Mouse (Mus musculus) forebrain, embryonic 10.5 days (tissue): ENCODE results near the gene Abt1. TPM values are rescaled to one million over a fixed set of nuclear protein-coding genes. Genes with fewer than 3 reads are reported as not detected.

Experiments
- DNase-seq: peaks from one replicate; pipeline ENCODE4 v3.0.0-alpha.2; 2017; ENCODE audit warnings: low spot score; ENCODE audit errors: extremely low spot score
- H3K27ac ChIP-seq: fragments of 300-500 bp; sonication (generic); 2 replicates; pipeline ENCODE4 v1.5.1; 2016; ENCODE audit warnings: mild to moderate bottlenecking
- H3K27me3 ChIP-seq: fragments of 300-500 bp; sonication (generic); 2 replicates; pipeline ENCODE4 v1.6.1; 2016; ENCODE audit warnings: mild to moderate bottlenecking; ENCODE audit not compliant: poor library complexity, severe bottlenecking
- H3K36me3 ChIP-seq: fragments of 300-500 bp; sonication (generic); replicated peaks from 2 replicates; pipeline ENCODE4 v1.6.1; 2016; ENCODE audit warnings: mild to moderate bottlenecking, moderate library complexity
- H3K4me1 ChIP-seq: fragments of 300-500 bp; sonication (generic); 2 replicates; pipeline ENCODE4 v1.6.1; 2016
- H3K4me3 ChIP-seq: fragments of 300-500 bp; sonication (generic); 2 replicates; pipeline ENCODE4 v1.5.1; 2016; ENCODE audit warnings: mild to moderate bottlenecking, moderate library complexity
- H3K9me3 ChIP-seq: fragments of 300-500 bp; sonication (generic); 2 replicates; pipeline ENCODE4 v1.6.1; 2016; ENCODE audit warnings: mild to moderate bottlenecking, moderate library complexity
- WGBS: fragments of 180-500 bp; shearing (Covaris S2); methylation state at CpG from one replicate; pipeline ENCODE4 v1.1.7; 2016; 5-methylcytosine and 5-hydroxymethylcytosine counted together
- polyA plus RNA-seq: library from polyadenylated mRNA; unstranded; fragments of >200 nt; fragmentation: Nextera tagmentation; extraction: Ambion mirVana; gene quantifications from 2 replicates; pipeline ENCODE4 v1.2.1, GENCODE M21; 2016

Gene Abt1
- polyA plus RNA-seq, 1 experiment from 2014 or later, result 15.5 TPM

- H3K4me1 ChIP-seq, result peaks cover 18% of the 10 kb centered on the region
- H3K36me3 ChIP-seq, result no peaks in the 10 kb centered on the region
- peak; percentile 89 for DNase-seq
- peak overlapping the region; percentile 81 for H3K27ac ChIP-seq
- H3K9me3 ChIP-seq, result no peaks in the 10 kb centered on the region
- no peaks in the 10 kb centered on the region for H3K27me3 ChIP-seq
- WGBS, result under 1% methylated on average over 15 of the region's 15 CpGs
- peak overlapping the region; percentile 67 for H3K4me3 ChIP-seq
Measured at GRCm38 (mm10) chr13:23450398-23450797, 26.7 kb upstream of the Abt1 start.

- no peaks in the 10 kb centered on the region for H3K27me3 ChIP-seq
- peak overlapping the region; percentile 67 for H3K4me3 ChIP-seq
- peak overlapping the region; percentile 81 for H3K27ac ChIP-seq
- H3K9me3 ChIP-seq, result no peaks in the 10 kb centered on the region
- no peaks in the 10 kb centered on the region for H3K36me3 ChIP-seq
- peak; percentile 84 for DNase-seq
- H3K4me1 ChIP-seq, result peaks cover 23% of the 10 kb centered on the region
- under 1% methylated on average over 24 of the region's 24 CpGs for WGBS
Measured at GRCm38 (mm10) chr13:23449235-23450095, 25.8 kb upstream of the Abt1 start.

- no peak for DNase-seq
- Histone ChIP-seq H3K4me1 (peaks cover 26% of the 10 kb centered on the region), H3K9me3 (no peaks in the 10 kb centered on the region), H3K4me3 (peak overlapping the region; percentile 67), H3K36me3 (no peaks in the 10 kb centered on the region), H3K27me3 (no peaks in the 10 kb centered on the region), H3K27ac (no peak overlapping the region)
- WGBS, result 54% methylated on average over 3 of the region's 3 CpGs
Measured at GRCm38 (mm10) chr13:23448758-23449157, 25.1 kb upstream of the Abt1 start.

- Histone ChIP-seq H3K4me3 (peak overlapping the region; percentile 78), H3K4me1 (peaks cover 26% of the 10 kb centered on the region), H3K27me3 (no peaks in the 10 kb centered on the region), H3K9me3 (no peaks in the 10 kb centered on the region), H3K27ac (peak overlapping the region; percentile 98), H3K36me3 (no peaks in the 10 kb centered on the region)
- DNase-seq, result peak; percentile 87
- WGBS, result under 1% methylated on average over 16 of the region's 16 CpGs
Measured at GRCm38 (mm10) chr13:23446498-23446952, 22.9 kb upstream of the Abt1 start.

DNA sequence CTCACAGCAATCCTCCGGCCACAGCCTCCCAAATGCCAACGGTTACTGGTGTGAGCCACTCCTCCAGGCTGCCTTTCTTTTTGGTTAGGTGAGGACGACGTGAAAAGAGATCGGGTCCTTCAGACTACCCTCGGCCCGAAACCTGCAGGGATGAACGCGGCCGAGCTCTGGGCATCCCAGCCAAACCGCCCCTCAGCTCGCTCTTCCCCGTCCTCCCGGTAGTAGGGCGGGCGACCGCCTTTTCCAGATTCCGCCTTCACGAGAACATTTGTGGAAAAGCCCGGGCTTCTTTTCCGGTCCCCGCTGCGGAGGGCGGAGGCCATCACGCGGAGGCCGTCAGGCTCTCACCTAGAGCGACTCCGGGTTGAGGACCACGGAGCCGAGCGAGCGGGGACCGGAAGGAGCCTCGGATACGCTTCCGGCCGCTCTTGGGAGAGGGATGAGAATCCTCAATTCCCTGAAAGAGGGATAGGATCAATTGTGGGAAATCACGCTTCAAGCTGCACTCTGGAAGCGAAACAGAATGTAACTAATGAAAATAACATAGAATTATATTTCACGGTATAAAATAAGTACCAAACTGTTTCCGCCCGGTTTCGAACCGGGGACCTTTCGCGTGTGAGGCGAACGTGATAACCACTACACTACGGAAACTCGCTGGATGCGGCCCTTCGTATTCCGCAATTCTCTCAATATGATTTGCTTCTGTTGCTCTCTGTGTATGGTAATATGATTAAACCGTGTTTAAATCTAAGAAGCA is 22.1 kb upstream of the Abt1 start:
- Histone ChIP-seq H3K9me3 (no peaks in the 10 kb centered on the region), H3K4me1 (peaks cover 22% of the 10 kb centered on the region), H3K27ac (peak overlapping the region; percentile 98), H3K27me3 (no peaks in the 10 kb centered on the region), H3K4me3 (peak overlapping the region; percentile 78), H3K36me3 (no peaks in the 10 kb centered on the region)
- under 1% methylated on average over 55 of the region's 55 CpGs for WGBS
- peak; percentile 90 for DNase-seq

DNA sequence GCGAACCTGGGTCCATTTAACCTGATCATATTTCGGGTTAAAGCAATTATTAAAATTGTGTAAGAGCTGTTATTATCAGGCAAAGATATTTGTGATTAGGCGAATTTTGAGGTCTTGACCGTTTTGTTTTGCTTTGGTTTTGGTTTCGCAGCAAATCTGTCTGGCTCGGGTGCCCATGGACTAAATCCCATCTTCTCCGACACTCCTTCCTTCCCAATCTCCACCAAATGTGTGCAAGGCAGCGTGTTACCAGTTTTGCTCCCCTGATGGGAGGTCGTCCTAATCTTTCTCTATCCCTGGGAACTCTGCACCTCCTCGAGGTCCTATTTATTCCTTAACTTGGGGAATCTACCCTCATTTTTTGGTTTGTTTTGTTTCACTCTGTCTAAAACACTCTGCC is 21.5 kb upstream of the Abt1 start:
- Histone ChIP-seq H3K36me3 (no peaks in the 10 kb centered on the region), H3K4me1 (peaks cover 22% of the 10 kb centered on the region), H3K4me3 (peak overlapping the region; percentile 78), H3K27me3 (no peaks in the 10 kb centered on the region), H3K27ac (peak overlapping the region; percentile 98), H3K9me3 (no peaks in the 10 kb centered on the region)
- WGBS, result 3% methylated on average over 10 of the region's 10 CpGs
- DNase-seq, result no peak

GRCm38 (mm10) chr13:23444451-23444850 is 20.8 kb upstream of the Abt1 start:
- H3K27ac ChIP-seq, result peak overlapping the region; percentile 98; the same call in 1 of the 2 replicates
- H3K36me3 ChIP-seq, result no peaks in the 10 kb centered on the region
- H3K27me3 ChIP-seq, result no peaks in the 10 kb centered on the region
- H3K9me3 ChIP-seq, result no peaks in the 10 kb centered on the region
- peaks cover 22% of the 10 kb centered on the region for H3K4me1 ChIP-seq
- no peak for DNase-seq
- WGBS, result 47% methylated on average over 5 of the region's 5 CpGs
- H3K4me3 ChIP-seq, result peak overlapping the region; percentile 78

GRCm38 (mm10) chr13:23439901-23440300 is 16.2 kb upstream of the Abt1 start:
- no peak for DNase-seq
- WGBS, result 64% methylated on average over 10 of the region's 10 CpGs
- H3K9me3 ChIP-seq, result no peaks in the 10 kb centered on the region
- no peaks in the 10 kb centered on the region for H3K27me3 ChIP-seq
- H3K27ac ChIP-seq, result no peak overlapping the region
- H3K4me3 ChIP-seq, result no peak overlapping the region
- peaks cover 24% of the 10 kb centered on the region for H3K4me1 ChIP-seq
- no peaks in the 10 kb centered on the region for H3K36me3 ChIP-seq

- no peaks in the 10 kb centered on the region for H3K36me3 ChIP-seq
- DNase-seq, result no peak
- under 1% methylated on average over 7 of the region's 7 CpGs for WGBS
Measured at GRCm38 (mm10) chr13:23438521-23438920, 14.9 kb upstream of the Abt1 start.

GRCm38 (mm10) chr13:23437908-23438307 is 14.2 kb upstream of the Abt1 start:
- H3K4me1 ChIP-seq, result peaks cover 35% of the 10 kb centered on the region
- no peaks in the 10 kb centered on the region for H3K9me3 ChIP-seq
- WGBS, result under 1% methylated on average over 17 of the region's 17 CpGs
- H3K36me3 ChIP-seq, result no peaks in the 10 kb centered on the region
- peak overlapping the region; percentile 70 for H3K27ac ChIP-seq
- peak; percentile 87 for DNase-seq
- H3K4me3 ChIP-seq, result peak overlapping the region; percentile 69
- no peaks in the 10 kb centered on the region for H3K27me3 ChIP-seq

More at GRCm38 (mm10) chr13:23438521-23438920, 14.9 kb upstream of the Abt1 start:
- Histone ChIP-seq H3K4me3 (peak overlapping the region; percentile 69), H3K9me3 (no peaks in the 10 kb centered on the region), H3K27ac (0 out of 2 replicates have a peak overlapping the region, but pooled peaks have one; percentile 44), H3K27me3 (no peaks in the 10 kb centered on the region), H3K4me1 (peaks cover 30% of the 10 kb centered on the region)

GRCm38 (mm10) chr13:23436861-23437822 is 13.5 kb upstream of the Abt1 start:
- H3K27ac ChIP-seq, result peak overlapping the region; percentile 70
- peak; percentile 44 for DNase-seq

DNA sequence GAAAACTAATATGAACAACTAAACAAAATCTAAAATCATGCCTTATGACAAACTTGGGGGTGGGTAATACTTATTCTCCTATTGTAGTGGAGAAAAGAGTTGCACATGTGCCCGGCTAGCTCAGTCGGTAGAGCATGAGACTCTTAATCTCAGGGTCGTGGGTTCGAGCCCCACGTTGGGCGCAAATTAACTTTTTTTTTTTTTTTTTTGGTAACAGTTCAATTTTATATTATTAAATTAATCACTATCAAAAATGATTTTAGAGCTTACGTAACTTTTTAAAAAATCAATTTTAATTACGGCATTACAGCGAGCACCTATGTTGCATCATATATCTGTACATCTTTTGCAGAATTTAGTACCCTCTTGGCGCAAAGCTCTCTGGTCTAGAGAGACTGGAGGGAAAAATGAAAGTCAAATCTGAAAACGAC is 12.6 kb upstream of the Abt1 start:
- peaks cover 35% of the 10 kb centered on the region for H3K4me1 ChIP-seq
- H3K27me3 ChIP-seq, result no peaks in the 10 kb centered on the region
- H3K9me3 ChIP-seq, result no peaks in the 10 kb centered on the region
- no peak for DNase-seq
- no peaks in the 10 kb centered on the region for H3K36me3 ChIP-seq
- under 1% methylated on average over 11 of the region's 11 CpGs for WGBS
- no peak overlapping the region for H3K27ac ChIP-seq
- H3K4me3 ChIP-seq, result peak overlapping the region; percentile 69

More at GRCm38 (mm10) chr13:23436861-23437822, 13.5 kb upstream of the Abt1 start:
- Histone ChIP-seq H3K4me1 (peaks cover 35% of the 10 kb centered on the region), H3K4me3 (peak overlapping the region; percentile 69), H3K27me3 (no peaks in the 10 kb centered on the region), H3K9me3 (no peaks in the 10 kb centered on the region), H3K36me3 (no peaks in the 10 kb centered on the region)
- under 1% methylated on average over 32 of the region's 32 CpGs for WGBS
